Mouse (Mus musculus) erythroblast, embryonic 14.5 days (primary cell): ENCODE measurements around the gene Aff3.

Source experiments
- GATA1 ChIP-seq: IDR thresholded peaks from 2 replicates; pipeline ENCODE4 v1.6.1; 2012; ENCODE audit warnings: low read length, inconsistent platforms, mixed read lengths
- TAL1 ChIP-seq: IDR thresholded peaks from 3 replicates; pipeline ENCODE4 v1.6.1; 2012; ENCODE audit warnings: low read length, inconsistent platforms, mixed read lengths

- TF ChIP-seq TAL1 = no peak
- TF ChIP-seq GATA1 = no peak
Measured at GRCm38 (mm10) chr1:38310076-38310475, 354.7 kb downstream of the Aff3 start.
